Mouse (Mus musculus) left cerebral cortex, adult 18-20 months (tissue): ENCODE measurements around the gene Cdc14b. TPM values are rescaled to one million over a fixed set of nuclear protein-coding genes. Genes with fewer than 3 reads are reported as not detected.

Experiments used
- DNase-seq, 2 experiments: peaks; one replicate each; pipeline ENCODE4 v3.0.0; 2021 to 2022; ENCODE audit warnings: low spot score in 2 of 2, mixed read lengths in 1 of 2
- total RNA-seq, 2 experiments: library from RNA; stranded (reverse); gene quantifications; 2 replicates each; pipeline ENCODE4 v1.2.3; 2021

The Cdc14b gene
- total RNA-seq, 2 experiments from 2014 or later: 14.3 to 15.3 TPM

DNA sequence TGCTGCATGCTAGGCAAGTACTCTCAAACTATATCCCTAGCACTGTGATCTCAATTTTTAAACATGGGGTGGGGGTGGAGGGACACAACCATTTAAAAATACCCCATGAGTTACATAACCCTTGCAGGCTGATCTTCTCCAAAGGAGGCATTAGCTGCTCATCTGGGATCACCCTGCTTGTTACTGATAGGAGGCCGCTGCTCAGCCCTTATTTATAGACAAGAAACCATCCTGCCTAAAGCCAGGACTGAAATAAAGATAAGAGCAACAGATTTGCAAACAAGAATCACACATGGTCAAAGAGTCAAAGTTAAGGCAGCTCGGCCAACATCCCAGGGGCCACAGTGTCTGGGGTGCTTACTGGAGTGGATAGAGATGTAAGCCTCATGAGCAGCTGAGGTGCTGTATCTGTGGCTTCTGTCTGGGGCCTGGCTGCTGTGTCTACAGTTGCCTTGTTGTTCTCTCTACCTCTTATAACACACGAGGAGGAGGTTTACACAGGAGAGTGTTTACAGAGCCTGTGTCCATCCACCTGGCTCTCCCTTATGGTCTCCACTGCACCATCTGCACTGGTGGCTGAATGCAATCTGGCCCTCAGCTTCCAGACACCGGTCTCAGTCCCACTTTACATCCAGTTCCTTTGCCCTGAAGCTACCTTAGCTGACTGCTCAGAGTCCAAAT is 38.0 kb downstream of the Cdc14b start:
- no peak for DNase-seq

- no peak for DNase-seq
Measured at GRCm38 (mm10) chr13:64235777-64236176, 39.3 kb downstream of the Cdc14b start.

DNA sequence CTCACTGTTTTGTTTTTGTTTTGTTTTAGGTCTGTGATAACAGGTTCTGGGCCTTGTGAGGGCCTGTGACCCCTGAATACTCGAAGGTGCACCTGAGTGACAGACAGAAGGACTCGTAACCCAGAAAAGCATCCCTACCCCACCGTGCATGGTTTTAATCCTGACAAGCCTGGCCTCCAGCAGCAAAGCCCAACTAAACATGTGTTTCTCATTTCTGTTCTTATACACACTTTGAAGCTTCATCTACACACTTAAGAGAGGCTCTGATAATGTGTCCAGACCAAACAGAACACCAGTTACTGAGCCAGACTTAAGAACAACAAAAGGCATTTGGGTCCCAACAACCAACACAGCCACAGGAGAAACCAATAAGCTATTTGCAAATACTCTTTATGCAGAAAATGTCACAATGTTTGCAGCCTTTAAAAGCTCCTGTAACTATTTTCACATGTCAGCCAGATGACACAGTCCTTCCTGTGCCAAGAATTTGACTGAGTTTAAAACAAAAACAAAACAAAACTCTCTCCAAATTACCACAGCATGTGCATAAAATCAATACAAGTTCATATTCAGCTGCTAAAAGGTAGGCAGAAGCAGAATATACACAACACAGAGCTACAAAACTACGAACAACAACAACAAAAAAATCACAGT is 39.9 kb downstream of the Cdc14b start:
- DNase-seq: no peak

DNA sequence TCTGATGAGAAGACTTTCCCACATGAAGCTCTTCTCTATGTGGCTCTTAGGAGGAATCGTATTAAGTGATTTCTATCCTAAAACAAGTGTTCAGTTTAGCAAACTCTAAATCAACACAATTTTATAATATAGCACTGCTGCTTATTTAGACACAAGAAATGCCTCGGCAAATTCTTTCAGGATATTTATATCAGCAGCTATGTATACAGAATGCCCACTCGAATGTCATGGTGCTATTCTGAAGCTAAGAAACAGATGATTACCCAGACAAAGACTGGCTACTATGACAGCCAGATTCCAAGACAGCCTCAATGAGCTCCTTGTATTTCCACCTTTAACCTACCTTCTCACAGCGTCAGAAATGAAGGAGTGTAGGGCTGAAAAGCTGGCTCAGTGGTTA is 42.0 kb downstream of the Cdc14b start:
- no peak for DNase-seq

GRCm38 (mm10) chr13:64226725-64227124 is 48.4 kb downstream of the Cdc14b start:
- no peak for DNase-seq

DNA sequence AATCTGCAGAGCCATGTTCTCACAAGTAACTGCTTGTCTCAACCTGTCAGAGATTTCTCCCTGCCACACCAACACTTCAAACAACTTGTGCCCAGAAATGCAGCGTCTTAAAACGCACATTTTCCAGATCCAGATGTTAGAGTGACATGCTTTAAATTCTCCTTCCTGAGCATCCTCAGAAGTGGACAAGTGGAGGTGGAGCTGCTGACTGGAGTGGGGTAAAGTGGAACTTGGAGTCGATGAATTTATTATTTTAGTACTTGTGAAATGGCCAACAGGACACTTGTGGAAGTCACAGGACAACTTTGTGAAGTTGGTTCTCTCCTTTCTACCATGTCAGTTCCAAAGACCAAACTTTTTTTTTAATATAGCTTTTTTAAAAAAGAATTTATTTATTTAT is 49.4 kb downstream of the Cdc14b start:
- DNase-seq: no peak

DNA sequence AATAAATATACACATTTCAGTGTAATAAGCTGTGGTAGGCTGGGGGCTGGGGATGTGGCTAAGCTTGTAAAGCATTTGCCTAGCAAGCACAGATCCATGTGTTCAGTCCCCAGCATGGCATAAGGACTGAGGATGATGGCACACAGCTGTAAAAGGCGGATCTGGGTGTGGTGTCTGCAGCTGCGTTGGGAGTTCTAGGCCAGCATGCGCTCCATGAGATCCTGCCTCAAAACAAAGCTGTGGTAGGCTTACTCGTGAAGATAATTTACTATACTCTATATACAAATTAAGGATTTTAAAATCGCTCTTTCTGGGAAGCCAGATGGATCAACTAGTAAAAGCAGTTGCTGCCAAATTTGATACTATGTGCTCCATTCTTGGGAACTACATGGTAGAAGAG is 60.2 kb downstream of the Cdc14b start:
- no peak for DNase-seq

- DNase-seq: no peak
Measured at GRCm38 (mm10) chr13:64211995-64212603, 63.0 kb downstream of the Cdc14b start.

GRCm38 (mm10) chr13:64208146-64208545 is 66.9 kb downstream of the Cdc14b start:
- DNase-seq: no peak

GRCm38 (mm10) chr13:64205186-64205585 is 69.9 kb downstream of the Cdc14b start:
- DNase-seq: no peak

- DNase-seq: no peak
Measured at GRCm38 (mm10) chr13:64204726-64205125, 70.4 kb downstream of the Cdc14b start.

DNA sequence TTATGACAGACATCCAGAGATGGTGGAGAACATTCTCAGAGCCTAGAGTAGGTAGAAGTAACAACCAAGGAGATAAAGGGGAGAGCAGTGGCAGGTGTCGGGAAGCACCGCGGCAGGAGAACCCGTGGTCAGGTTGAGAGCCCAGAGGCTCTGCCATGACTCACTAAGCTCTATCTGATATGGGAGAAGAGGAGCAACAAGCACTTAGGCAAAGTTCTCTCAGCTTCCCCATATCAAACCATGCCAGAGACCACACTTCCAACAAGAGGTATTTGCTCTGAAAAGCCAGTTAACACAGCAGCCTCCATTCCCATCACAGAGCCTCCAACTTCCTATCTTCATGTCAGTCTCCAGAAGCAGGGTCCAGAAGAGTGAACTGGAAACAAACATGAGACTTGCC is 74.2 kb downstream of the Cdc14b start:
- DNase-seq: no peak

- DNase-seq: no peak
Measured at GRCm38 (mm10) chr13:64198310-64198709, 76.8 kb downstream of the Cdc14b start.

- no peak for DNase-seq
Measured at GRCm38 (mm10) chr13:64197899-64198298, 77.2 kb downstream of the Cdc14b start.

GRCm38 (mm10) chr13:64187065-64187464 is 88.0 kb downstream of the Cdc14b start:
- DNase-seq: no peak

- no peak for DNase-seq
Measured at GRCm38 (mm10) chr13:64186516-64186915, 88.6 kb downstream of the Cdc14b start.

- no peak for DNase-seq
Measured at GRCm38 (mm10) chr13:64185586-64185985, 89.5 kb downstream of the Cdc14b start.

DNA sequence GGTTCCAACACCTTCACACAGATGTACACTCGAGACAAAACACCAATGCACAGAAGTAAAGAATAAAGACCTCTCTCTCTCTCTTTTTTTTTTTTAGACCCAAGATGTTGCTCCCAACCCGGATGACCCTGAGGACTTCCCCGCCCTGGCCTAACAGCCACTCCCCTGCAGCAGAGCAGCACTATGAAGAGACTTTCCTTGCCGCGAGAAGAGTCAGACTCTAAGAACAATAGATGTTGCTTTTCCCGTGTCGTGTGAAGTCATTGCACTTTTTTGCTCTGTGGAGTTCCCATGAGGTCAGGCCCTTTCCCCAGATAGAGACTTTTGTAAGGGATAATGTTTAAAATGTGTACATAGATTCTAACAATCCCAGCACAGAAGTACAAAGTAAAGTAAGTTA is 89.9 kb downstream of the Cdc14b start:
- DNase-seq: no peak

DNA sequence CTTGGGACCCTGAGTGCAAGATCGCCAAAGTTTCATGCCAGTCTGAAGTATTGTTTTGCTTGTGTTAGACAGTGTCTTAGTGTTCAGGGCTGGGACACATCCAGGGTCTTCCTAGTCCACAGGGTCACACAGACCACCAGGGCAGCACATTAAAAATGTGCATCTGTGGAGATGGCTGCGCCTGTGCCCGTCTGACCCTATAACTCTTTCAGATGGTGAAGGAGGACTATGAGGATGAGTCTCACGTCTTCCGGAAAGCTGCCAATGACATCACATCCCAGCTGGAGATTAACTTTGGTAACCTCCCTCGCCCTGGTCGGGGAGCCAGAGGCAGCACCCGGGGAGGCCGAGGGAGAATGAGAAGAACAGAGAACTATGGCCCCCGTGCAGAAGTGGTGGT is 90.7 kb downstream of the Cdc14b start:
- no peak for DNase-seq

GRCm38 (mm10) chr13:64183583-64183982 is 91.5 kb downstream of the Cdc14b start:
- DNase-seq: no peak

GRCm38 (mm10) chr13:64182091-64182490 is 93.0 kb downstream of the Cdc14b start:
- no peak for DNase-seq

- peak in 1 of 2 experiments; percentile 69 for DNase-seq
Measured at GRCm38 (mm10) chr13:64180888-64181287, 94.2 kb downstream of the Cdc14b start.

GRCm38 (mm10) chr13:64180300-64180699 is 94.8 kb downstream of the Cdc14b start:
- no peak for DNase-seq
